Mouse (Mus musculus): ENCODE measurements around the gene Abcb4. TPM values are rescaled to one million over a fixed set of nuclear protein-coding genes. Genes with fewer than 3 reads are reported as not detected.
"Not testable (repeated sequence)": the region's sequence is repeated elsewhere in the genome, so short reads cannot be mapped to it uniquely, and the experiment has no call there.

The Abcb4 gene
- polyA plus RNA-seq, 1 experiment from 2014 or later = 26.7 TPM

GRCm38 (mm10) chr5:9006585-9006984 is 113.1 kb downstream of the Abcb4 start:
- H3K27ac ChIP-seq; H3K36me3 ChIP-seq; H3K4me3 ChIP-seq (replicated peaks); ATAC-seq (ENCODE audit: low read depth); H3K4me1 ChIP-seq (replicated peaks); H3K4me2 ChIP-seq; DNase-seq; H3K9ac ChIP-seq; H3K27me3 ChIP-seq; H3K9me3 ChIP-seq (replicated peaks): not testable (repeated sequence)
- WGBS (ENCODE audit: insufficient replicate concordance) = 48% methylated on average over 3 of the region's 3 CpGs

Other genes starting within 250 kb of the Abcb4 start
- 0.44 and 0.54 TPM in 2 replicates for gene Abcb1a, start 233.6 kb upstream of the Abcb4 start, polyA plus RNA-seq (2015; fragmentation: Nextera tagmentation; extraction: Ambion mirVana)
- gene Abcb1b, start 95.6 kb upstream of the Abcb4 start, polyA plus RNA-seq (2015; fragmentation: Nextera tagmentation; extraction: Ambion mirVana) = 0.37 and 0.81 TPM in 2 replicates
- gene Crot, start 103.6 kb downstream of the Abcb4 start, polyA plus RNA-seq (2015; fragmentation: Nextera tagmentation; extraction: Ambion mirVana) = 36.9 and 45.2 TPM in 2 replicates
- gene Tmem243, start 207.0 kb downstream of the Abcb4 start, polyA plus RNA-seq (2015; fragmentation: Nextera tagmentation; extraction: Ambion mirVana) = 9.8 and 10.3 TPM in 2 replicates